In the genomic region with DNA sequence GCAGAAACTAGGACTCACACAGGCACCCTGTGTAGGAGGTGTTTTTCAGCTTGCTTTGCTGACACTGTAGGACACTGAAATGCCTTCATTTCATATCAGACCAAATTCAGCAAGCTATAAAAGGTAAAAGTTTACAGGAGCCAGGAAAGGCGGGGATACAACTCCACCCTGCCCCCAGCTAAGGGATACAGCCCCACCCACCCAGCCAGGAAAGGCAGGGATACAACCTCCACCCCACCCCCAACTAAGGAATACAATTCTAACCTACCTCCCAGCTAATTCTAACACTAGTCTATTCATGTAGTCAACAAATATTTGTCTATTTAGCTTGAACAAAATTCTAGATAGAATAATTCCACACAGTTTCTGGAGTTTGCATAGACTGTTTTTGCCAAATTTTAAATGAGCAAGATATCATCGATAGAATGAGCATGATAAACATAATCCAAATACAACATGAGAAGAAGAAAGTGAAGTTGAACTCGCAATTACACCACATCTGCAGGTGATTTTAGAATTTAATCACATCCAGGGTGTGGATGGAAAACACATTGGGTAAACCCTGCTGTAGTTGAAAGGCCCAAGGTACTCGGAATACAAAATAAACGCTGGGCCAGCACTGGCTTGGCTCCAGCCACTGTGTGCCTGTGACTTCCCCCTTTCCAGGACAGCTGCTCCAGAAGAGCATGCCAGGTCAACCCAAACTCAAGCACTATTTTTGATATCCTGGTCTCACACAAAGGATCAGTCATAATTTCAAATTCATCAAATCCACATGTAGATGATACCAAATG, we compare ENCODE assay signal across 14 mouse cellular contexts. TPM values are rescaled to one million over a fixed set of nuclear protein-coding genes. Genes with fewer than 3 reads are reported as not detected.
DNase-seq lines count a peak whose midpoint lies in the region; TF ChIP-seq lines count a peak whose summit lies in the region.
"Had no signal": no experiment of that assay in that cellular context is flagged by ENCODE, and none has a peak within 500 bp of the region (broad histone marks: within the 10 kb centered on the region; RNA-seq: fewer than 3 reads in every experiment).

No protein-coding gene starts in this region.

- peak; percentile 10 for DNase-seq in adrenal gland, postnatal 10 days
- DNase-seq in adrenal gland, adult 2 months, result no peak
- peak; percentile 16 to 49 for DNase-seq in lung, adult 18-20 months
- no peak for DNase-seq in lung, adult 2 months
- peak; percentile 34 to 68 for DNase-seq in heart, adult 9 months (ENCODE audit: low spot score in 2 of 2)
- peak; percentile 46 for DNase-seq in lung, postnatal 25 days (ENCODE audit: low spot score)
- no peak for DNase-seq in layer of hippocampus, postnatal 25 days (ENCODE audit: extremely low spot score in 1 of 2, low spot score in 1 of 2)
- DNase-seq in cerebellum, adult 8-10 months, result no peak
- DNase-seq: embryo, embryonic 11 days; kidney, adult 9 months; right cerebral cortex, adult 18-20 months; thymus, adult 18-20 months had no signal

- TF ChIP-seq POLR2A in lung, adult 2 months (IDR thresholded peaks at IDR 0.05; ENCODE audit: borderline replicate concordance, extremely low read depth, low read depth, low read length), result no peak

- no peaks in the 10 kb centered on the region; the same call in none of the 2 replicates for H3K4me1 ChIP-seq in lung, adult 2 months (ENCODE audit: control insufficient read depth, insufficient read depth, low read length)
- H3K4me1 ChIP-seq: forebrain, embryonic 10.5 days had no signal

- 47% methylated on average over 5 of the region's 5 CpGs for WGBS in lung, adult 2 months

- no peak for TF ChIP-seq CTCF in lung, adult 2 months (IDR thresholded peaks at IDR 0.05; ENCODE audit: insufficient read depth, low read length)

- H3K4me3 ChIP-seq in lung, adult 2 months (replicated peaks; ENCODE audit: extremely low read depth, low read depth, low read length), result no peak overlapping the region
- H3K4me3 ChIP-seq: forebrain, embryonic 10.5 days; lung, embryonic 15.5 days had no signal

RNA-seq across cellular contexts. Expression of a gene that starts 7.1 kb away (rescaled TPM):
- 1 to 10 TPM in 1 of 2 experiments, under 1 TPM in 1; 0.84 to 1.0 TPM for total RNA-seq in adrenal gland, postnatal 10 days (2021)
- under 1 TPM; 0.49 to 0.97 TPM for total RNA-seq in adrenal gland, adult 2 months (2021)
- 0.04 and 0.07 TPM in 2 replicates for polyA plus RNA-seq in adrenal gland, adult 2 months (2012; rRNA removed)
- 4.1 and 7.4 TPM in 2 replicates for polyA plus RNA-seq in lung, adult 2 months (2012; rRNA removed)
- under 1 TPM; 0.23 to 0.49 TPM for total RNA-seq in layer of hippocampus, postnatal 25 days (2021)

Comparison
In these comparisons a context has a peak if more than half of its experiments do, and no peak if none do; other contexts are left out.
1. DNase-seq: peak in adrenal gland, postnatal 10 days (single experiment), lung, adult 18-20 months (2 of 2), heart, adult 9 months (2 of 2) and lung, postnatal 25 days (single experiment); none in adrenal gland, adult 2 months (single experiment), lung, adult 2 months (single experiment), layer of hippocampus, postnatal 25 days (0 of 2) and cerebellum, adult 8-10 months (single experiment).